Mouse (Mus musculus) intestine, postnatal 0 days (tissue): ENCODE measurements around the gene Arxes2. TPM values are rescaled to one million over a fixed set of nuclear protein-coding genes. Genes with fewer than 3 reads are reported as not detected.
A peak's percentile ranks its signal among the peaks of the same experiment; 100 is the strongest.
"Not testable (repeated sequence)": the region's sequence is repeated elsewhere in the genome, so short reads cannot be mapped to it uniquely, and the experiment has no call there.

Experiments used
- ATAC-seq: fragments of 200-750 bp; cut with Nextera tagmentation; 2 replicates; pipeline ENCODE4 v1.8.0; 2017; ENCODE audit warnings: mild to moderate bottlenecking, moderate TSS enrichment, moderate library complexity
- H3K27ac ChIP-seq: fragments of 300-500 bp; sonication (generic); 2 replicates; pipeline ENCODE4 v1.5.1; 2014; ENCODE audit warnings: mild to moderate bottlenecking, low read depth, low read length, moderate library complexity
- H3K27me3 ChIP-seq: fragments of 300-500 bp; sonication (generic); replicated peaks from 2 replicates; pipeline ENCODE4 v1.6.1; 2014; ENCODE audit warnings: low read length, mixed read lengths; ENCODE audit not compliant: control insufficient read depth, insufficient read depth
- H3K36me3 ChIP-seq: fragments of 300-500 bp; sonication (generic); 2 replicates; pipeline ENCODE4 v1.6.1; 2014; ENCODE audit warnings: mild to moderate bottlenecking, moderate library complexity; ENCODE audit not compliant: control insufficient read depth, insufficient read depth
- H3K4me1 ChIP-seq: fragments of 300-500 bp; sonication (generic); replicated peaks from 2 replicates; pipeline ENCODE4 v1.6.1; 2014; ENCODE audit warnings: antibody characterized with exemption, low read length, mixed read lengths; ENCODE audit not compliant: control insufficient read depth, insufficient read depth
- H3K4me2 ChIP-seq: fragments of 300-500 bp; sonication (generic); replicated peaks from 2 replicates; pipeline ENCODE4 v1.6.1; 2014; ENCODE audit warnings: low read depth, mild to moderate bottlenecking, moderate library complexity
- H3K4me3 ChIP-seq: fragments of 300-500 bp; sonication (generic); 2 replicates; pipeline ENCODE4 v1.5.1; 2014; ENCODE audit warnings: low read depth, low read length
- H3K9ac ChIP-seq: fragments of 300-500 bp; sonication (generic); 2 replicates; pipeline ENCODE4 v1.6.1; 2014; ENCODE audit warnings: mild to moderate bottlenecking, low read depth, low read length
- H3K9me3 ChIP-seq: fragments of 300-500 bp; sonication (generic); 2 replicates; pipeline ENCODE4 v1.6.1; 2016; ENCODE audit warnings: mixed run types; ENCODE audit not compliant: control insufficient read depth
- CTCF ChIP-seq: sonication (generic); IDR thresholded peaks from 2 replicates; pipeline ENCODE4 v1.5.1; 2016; ENCODE audit warnings: low read depth, mild to moderate bottlenecking, control low read depth, antibody characterized with exemption, moderate library complexity
- WGBS: fragments of 180-500 bp; shearing (Covaris S2); extraction: QIAGEN DNeasy Blood & Tissue Kit; methylation state at CpG from one replicate; pipeline ENCODE4 v1.1.7; 2014; 5-methylcytosine and 5-hydroxymethylcytosine counted together
- polyA plus RNA-seq: library from polyadenylated mRNA; unstranded; fragments of >200 nt; fragmentation: Nextera tagmentation; extraction: Ambion mirVana; gene quantifications from 2 replicates; pipeline ENCODE4 v1.2.1, GENCODE M21; 2015

Gene Arxes2
- 28.7 and 29.7 TPM in 2 replicates for polyA plus RNA-seq

DNA sequence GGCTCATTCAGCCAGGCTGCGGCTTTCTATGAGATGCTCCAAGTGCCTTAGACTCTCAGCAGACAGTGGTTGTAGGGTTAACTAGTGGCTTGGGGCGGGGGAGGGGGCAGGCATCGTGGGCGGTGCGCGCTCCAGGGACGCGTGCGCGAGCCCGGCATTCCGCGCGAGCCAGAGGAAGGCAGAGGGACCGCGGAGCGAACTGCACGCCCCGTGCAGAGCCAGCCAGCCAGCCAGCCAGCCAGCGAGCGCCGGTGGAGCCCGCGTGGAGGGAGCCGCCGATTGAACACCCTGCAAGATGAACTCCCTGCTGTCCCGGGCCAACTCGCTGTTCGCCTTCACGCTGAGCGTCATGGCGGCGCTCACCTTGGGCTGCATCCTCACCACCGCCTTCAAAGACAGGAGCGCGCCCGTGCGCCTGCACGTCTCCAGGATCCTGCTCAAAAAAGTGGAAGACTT, at the start of gene Arxes2:
Gene Arxes2 (plus strand): TSS at position 161 of the 456 bp plus-strand sequence.
- not testable (repeated sequence) for H3K36me3 ChIP-seq, H3K4me3 ChIP-seq, H3K9me3 ChIP-seq, H3K27me3 ChIP-seq, H3K4me1 ChIP-seq, H3K9ac ChIP-seq, H3K27ac ChIP-seq
- peak within 1 kb of the TSS; percentile 17 for H3K4me2 ChIP-seq
- ATAC-seq = peak; percentile 81
- WGBS = 21% methylated on average over 18 of the region's 39 CpGs

DNA sequence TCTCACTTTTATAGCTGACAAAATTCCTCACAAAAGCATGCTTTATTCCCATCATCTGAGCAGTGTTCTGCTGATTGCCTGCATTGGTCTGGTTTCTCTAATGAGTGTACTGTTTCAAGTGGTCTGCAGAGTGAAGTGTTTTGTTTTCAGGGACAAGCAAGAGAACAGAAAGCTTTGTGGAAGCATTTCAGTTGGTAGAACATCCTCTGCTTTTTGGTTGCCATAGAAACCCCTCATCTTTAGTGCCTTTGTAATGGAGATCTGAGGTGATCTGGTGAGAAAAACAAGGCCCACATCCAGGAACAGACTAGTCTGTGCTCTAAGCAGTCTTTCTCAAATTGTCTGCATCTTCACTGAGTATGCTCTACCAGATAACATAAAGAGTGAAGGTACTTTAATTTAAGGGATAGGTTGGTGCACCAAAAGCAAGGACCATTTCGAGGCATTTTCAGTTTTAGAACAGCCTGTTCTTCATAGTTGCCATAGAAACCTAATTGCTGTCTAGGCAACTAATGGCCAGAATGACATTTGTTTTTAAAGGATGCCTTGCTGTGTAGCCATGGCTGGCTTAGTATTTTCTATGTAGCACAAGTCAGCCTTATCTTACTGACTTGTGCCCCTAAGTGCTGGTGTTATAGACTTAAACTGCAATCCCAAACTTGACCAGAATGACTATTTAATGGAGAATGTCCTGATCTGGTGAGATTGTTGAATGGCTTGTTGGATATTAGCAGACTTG, 44.8 kb upstream of the Arxes2 start:
- 77% methylated on average over 1 of the region's 1 CpGs for WGBS
- H3K36me3 ChIP-seq = no peaks in the 10 kb centered on the region
- TF ChIP-seq CTCF = no peak
- no peak for ATAC-seq
- no peak overlapping the region for H3K4me2 ChIP-seq
- no peak overlapping the region for H3K9ac ChIP-seq
- H3K4me3 ChIP-seq = no peak overlapping the region
- no peaks in the 10 kb centered on the region for H3K27me3 ChIP-seq
- no peak overlapping the region for H3K27ac ChIP-seq
- H3K4me1 ChIP-seq = no peaks in the 10 kb centered on the region
- no peaks in the 10 kb centered on the region for H3K9me3 ChIP-seq

DNA sequence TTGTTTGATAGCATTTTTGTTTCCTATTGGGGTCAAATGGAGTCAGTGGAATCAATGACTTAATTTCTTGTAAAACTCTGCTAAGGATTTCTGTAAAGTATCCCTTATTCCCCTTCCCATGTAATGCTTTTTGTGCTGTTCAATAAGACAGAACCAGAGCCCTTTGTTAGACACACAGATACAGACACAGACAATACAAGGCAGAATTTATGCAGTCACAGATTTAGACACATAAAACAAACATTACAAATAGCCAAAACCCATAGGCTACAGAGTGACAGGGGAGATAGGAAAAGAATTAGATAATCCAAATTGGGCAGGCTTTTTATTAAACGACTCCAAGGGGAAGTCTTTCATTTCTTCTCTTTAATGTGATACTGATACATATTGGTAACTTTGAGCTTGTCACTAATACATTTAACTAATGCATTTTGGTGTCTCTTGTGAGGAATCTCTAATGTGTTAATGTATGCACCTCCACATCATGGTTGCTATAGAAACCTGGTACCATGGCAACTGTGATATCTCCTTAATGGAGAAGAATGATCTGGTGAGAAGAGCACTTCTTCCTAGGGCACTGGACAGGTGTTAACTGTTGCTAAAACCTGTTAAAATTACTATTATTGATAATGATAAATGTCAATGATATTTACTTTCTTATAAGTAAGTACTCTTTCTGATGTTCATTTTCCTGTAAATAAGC, 36.5 kb upstream of the Arxes2 start:
- Histone ChIP-seq H3K36me3 (no peaks in the 10 kb centered on the region), H3K4me1 (no peaks in the 10 kb centered on the region), H3K4me2 (no peak overlapping the region), H3K9me3 (no peaks in the 10 kb centered on the region), H3K4me3 (no peak overlapping the region), H3K27me3 (no peaks in the 10 kb centered on the region), H3K27ac (no peak overlapping the region), H3K9ac (no peak overlapping the region)
- 68% methylated on average over 1 of the region's 1 CpGs for WGBS
- no peak for TF ChIP-seq CTCF
- ATAC-seq = no peak

DNA sequence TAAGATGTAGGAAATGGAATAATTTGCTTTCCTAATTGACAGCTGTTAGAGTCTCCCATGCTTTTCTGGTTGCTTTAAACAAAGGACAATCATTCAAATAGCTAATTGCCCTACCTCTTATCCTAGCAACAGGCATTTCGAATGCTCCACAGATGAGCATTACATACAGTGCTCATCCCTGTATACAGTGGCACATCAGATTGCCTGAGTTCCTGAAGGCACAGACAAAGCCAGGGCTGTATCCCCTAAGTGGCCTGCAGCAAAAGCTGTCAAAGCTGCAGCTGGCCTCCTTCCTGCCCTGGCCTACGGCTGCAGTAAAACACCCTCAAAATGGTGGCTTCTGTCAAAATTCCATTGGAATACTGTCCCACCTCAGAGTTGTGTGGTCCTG, 35.9 kb upstream of the Arxes2 start:
- 81% methylated on average over 2 of the region's 2 CpGs for WGBS

DNA sequence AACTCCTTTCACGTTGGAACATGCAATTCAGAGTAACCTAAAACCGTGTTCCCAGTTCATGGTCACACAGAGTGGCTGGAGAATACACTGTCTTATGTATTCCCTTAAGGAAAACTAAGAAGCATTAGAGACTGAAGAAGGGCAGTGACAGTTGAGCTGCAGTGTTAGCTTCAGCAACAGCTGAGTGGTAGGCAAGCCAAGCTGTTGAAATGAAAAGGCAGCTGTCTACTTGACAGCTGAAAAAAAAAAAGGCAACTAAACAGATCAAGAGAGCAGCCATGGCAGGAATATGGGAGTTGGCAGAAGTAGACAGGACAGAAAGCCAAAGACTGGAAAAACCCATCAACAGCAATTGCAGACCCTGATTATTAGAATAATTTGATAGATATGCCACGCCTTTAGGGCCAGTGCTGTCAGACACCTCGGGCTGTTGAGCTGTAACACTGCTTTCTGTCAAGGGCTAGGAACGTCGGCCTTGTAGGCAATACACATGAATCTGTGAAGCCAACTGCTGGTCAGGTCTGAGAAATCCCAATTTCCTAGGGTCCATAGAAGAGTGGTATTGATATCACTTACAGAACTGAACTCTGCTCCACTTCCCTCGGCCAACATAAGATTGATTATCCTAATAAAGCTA, 34.9 kb upstream of the Arxes2 start:
- H3K36me3 ChIP-seq = no peaks in the 10 kb centered on the region
- H3K4me3 ChIP-seq = no peak overlapping the region
- H3K27me3 ChIP-seq = no peaks in the 10 kb centered on the region
- no peak overlapping the region for H3K27ac ChIP-seq
- TF ChIP-seq CTCF = no peak
- no peak overlapping the region for H3K9ac ChIP-seq
- H3K4me2 ChIP-seq = no peak overlapping the region
- WGBS = 79% methylated on average over 7 of the region's 7 CpGs
- ATAC-seq = no peak
- no peaks in the 10 kb centered on the region for H3K9me3 ChIP-seq
- H3K4me1 ChIP-seq = no peaks in the 10 kb centered on the region

More for the DNA sequence above, 35.9 kb upstream of the Arxes2 start:
- no peaks in the 10 kb centered on the region for H3K27me3 ChIP-seq
- no peaks in the 10 kb centered on the region for H3K4me1 ChIP-seq
- no peak overlapping the region for H3K4me3 ChIP-seq
- no peaks in the 10 kb centered on the region for H3K36me3 ChIP-seq
- no peak overlapping the region for H3K9ac ChIP-seq
- no peak overlapping the region for H3K4me2 ChIP-seq
- ATAC-seq = no peak
- no peak for TF ChIP-seq CTCF
- H3K9me3 ChIP-seq = no peaks in the 10 kb centered on the region
- no peak overlapping the region for H3K27ac ChIP-seq

DNA sequence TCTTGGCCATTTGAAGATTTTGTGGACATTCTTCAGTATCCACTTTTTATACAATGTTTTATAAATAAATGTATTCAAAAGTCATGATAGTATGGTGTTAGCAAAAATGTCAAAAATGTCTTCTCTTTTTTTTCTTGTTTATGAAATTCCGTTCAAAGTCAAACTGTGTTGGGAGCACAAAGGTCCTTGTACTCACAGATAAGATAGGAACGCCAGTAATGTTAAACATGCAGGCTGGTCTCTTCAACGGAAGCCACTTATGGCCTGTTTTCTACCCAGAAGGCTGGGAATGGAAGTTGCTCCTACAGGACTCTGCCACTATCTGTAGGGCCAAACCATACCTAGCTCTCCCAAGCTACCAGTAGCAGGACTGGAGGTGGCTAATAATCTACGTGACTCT, 34.1 kb upstream of the Arxes2 start:
- Histone ChIP-seq H3K4me2 (no peak overlapping the region), H3K9ac (no peak overlapping the region), H3K4me1 (no peaks in the 10 kb centered on the region), H3K36me3 (no peaks in the 10 kb centered on the region), H3K27me3 (no peaks in the 10 kb centered on the region), H3K9me3 (no peaks in the 10 kb centered on the region), H3K4me3 (no peak overlapping the region), H3K27ac (no peak overlapping the region)
- TF ChIP-seq CTCF = no peak
- WGBS = 58% methylated on average over 4 of the region's 4 CpGs
- no peak for ATAC-seq
